In the genomic region with DNA sequence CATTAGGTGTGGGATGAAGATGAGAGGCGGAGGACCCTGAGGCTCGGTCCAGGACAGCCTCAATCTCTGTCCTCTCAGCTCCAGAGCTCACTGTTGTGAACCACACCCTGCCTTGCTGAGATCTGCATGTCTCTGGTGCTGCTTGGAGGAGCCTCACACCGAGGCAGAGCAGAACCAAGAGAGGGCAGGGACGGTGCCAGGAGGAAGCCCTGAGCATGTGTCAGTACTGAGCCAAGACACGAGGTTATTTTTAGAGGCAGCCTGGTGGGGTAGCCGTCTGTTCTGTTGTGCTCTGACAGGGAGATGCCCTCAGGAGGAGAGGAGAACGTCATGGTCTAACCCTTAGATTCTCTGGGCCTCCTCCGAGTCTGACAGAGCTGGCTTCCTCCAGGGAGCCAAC, we compare ENCODE assay signal across 12 mouse cellular contexts. TPM values are rescaled to one million over a fixed set of nuclear protein-coding genes. Genes with fewer than 3 reads are reported as not detected.
DNase-seq lines count a peak whose midpoint lies in the region; ATAC-seq lines count a peak whose summit lies in the region.
"Had no signal": no experiment of that assay in that cellular context is flagged by ENCODE, and none has a peak within 500 bp of the region (broad histone marks: within the 10 kb centered on the region; RNA-seq: fewer than 3 reads in every experiment).

No protein-coding gene starts in this region.

- H3K36me3 ChIP-seq in heart, embryonic 13.5 days: no peaks in the 10 kb centered on the region
- H3K36me3 ChIP-seq: midbrain, embryonic 10.5 days had no signal

- no peak overlapping the region for H3K9ac ChIP-seq in heart, embryonic 13.5 days

- 20% methylated on average over 8 of the region's 8 CpGs for WGBS in heart, embryonic 13.5 days

- H3K4me2 ChIP-seq in heart, embryonic 13.5 days: no peak overlapping the region

- no peak for DNase-seq in heart, adult 8-10 months (ENCODE audit: low spot score)
- peak; percentile 8 for DNase-seq in thymus, postnatal 0 days (ENCODE audit: low spot score)
- no peak for DNase-seq in thymus, postnatal 4 days
- peak; percentile 89 to 90 for DNase-seq in cerebellum, postnatal 36 days
- no peak for DNase-seq in urinary bladder, adult 18-20 months (ENCODE audit: low spot score in 2 of 2)
- DNase-seq in embryo, embryonic 10 days (ENCODE audit: low spot score): no peak
- DNase-seq in right cerebral cortex, adult 2 months (ENCODE audit: low spot score in 2 of 2): no peak
- DNase-seq: gastrocnemius, postnatal 25 days; right cerebral cortex, postnatal 4 days had no signal

- H3K9me3 ChIP-seq in heart, embryonic 13.5 days: no peaks in the 10 kb centered on the region
- H3K9me3 ChIP-seq: midbrain, embryonic 10.5 days had no signal

- peaks cover 100% of the 10 kb centered on the region for H3K27me3 ChIP-seq in heart, embryonic 13.5 days (replicated peaks)

- H3K4me3 ChIP-seq in heart, embryonic 13.5 days: no peak overlapping the region
- H3K4me3 ChIP-seq: midbrain, embryonic 10.5 days had no signal

- 0 out of 2 replicates have a peak, but pooled peaks have one; percentile 20 for ATAC-seq in heart, embryonic 13.5 days (ENCODE audit: extremely low read depth, insufficient number of reproducible peaks, low FRiP score, low TSS enrichment)
- ATAC-seq: activated CD4-positive, CD25-positive, alpha-beta regulatory T cell, adult 4 months had no signal

- no peak overlapping the region for H3K27ac ChIP-seq in heart, embryonic 13.5 days (replicated peaks)
- H3K27ac ChIP-seq: midbrain, embryonic 10.5 days had no signal

- peaks cover 46% of the 10 kb centered on the region for H3K4me1 ChIP-seq in heart, embryonic 13.5 days

RNA-seq across cellular contexts. Expression of a gene that starts 50.3 kb away (rescaled TPM):
- polyA plus RNA-seq in heart, embryonic 13.5 days (2015; fragmentation: Nextera tagmentation; extraction: Ambion mirVana): 7.3 and 9.1 TPM in 2 replicates
- total RNA-seq in heart, adult 8-10 months (2022): 10 to 100 TPM in 3 of 4 experiments, 1 to 10 TPM in 1; 9.7 to 16.2 (median 14.0) TPM
- 40.3 and 42.6 TPM in 2 replicates for polyA plus RNA-seq in thymus, postnatal 0 days (2015; fragmentation: Nextera tagmentation; extraction: Ambion mirVana)

Comparison
In these comparisons a context has a peak if more than half of its experiments do, and no peak if none do; other contexts are left out.
1. DNase-seq: peak in thymus, postnatal 0 days (single experiment) and cerebellum, postnatal 36 days (2 of 2); none in heart, adult 8-10 months (single experiment), thymus, postnatal 4 days (single experiment), urinary bladder, adult 18-20 months (0 of 2), embryo, embryonic 10 days (single experiment) and right cerebral cortex, adult 2 months (0 of 2).